In genomic region chr6:58772014-58772413, GRCm38 (mm10) we compare ENCODE assay signal across 9 mouse cellular contexts. TPM values are rescaled to one million over a fixed set of nuclear protein-coding genes. Genes with fewer than 3 reads are reported as not detected.
DNase-seq lines count a peak whose midpoint lies in the region; ATAC-seq and TF ChIP-seq lines count a peak whose summit lies in the region.
"Had no signal": no experiment of that assay in that cellular context is flagged by ENCODE, and none has a peak within 500 bp of the region (broad histone marks: within the 10 kb centered on the region; RNA-seq: fewer than 3 reads in every experiment).

No protein-coding gene starts in this region.

- DNase-seq in liver, adult 2 months (ENCODE audit: extremely low read depth, low read depth, low spot score): peak; percentile 50
- no peak for DNase-seq in liver, embryonic 11.5 days (ENCODE audit: low spot score)
- peak; percentile 79 for DNase-seq in NIH3T3 (ENCODE audit: low read depth)
- peak; percentile 22 for DNase-seq in embryo, embryonic 9.5 days (ENCODE audit: extremely low spot score)
- DNase-seq in kidney, adult 9 months: peak; percentile 59
- DNase-seq in testis, postnatal 14 days (ENCODE audit: low spot score): no peak
- no peak for DNase-seq in urinary bladder, postnatal 36 days (ENCODE audit: low spot score in 2 of 2)

- H3K79me2 ChIP-seq in liver, adult 2 months (ENCODE audit: control insufficient read depth, insufficient read depth, low read length): no peaks in the 10 kb centered on the region

- H3K9me3 ChIP-seq in liver, embryonic 11.5 days (ENCODE audit: control insufficient read depth, low read length): no peaks in the 10 kb centered on the region

- no peaks in the 10 kb centered on the region for H3K36me3 ChIP-seq in liver, adult 2 months (ENCODE audit: control insufficient read depth, insufficient read depth, low read length)
- H3K36me3 ChIP-seq in liver, embryonic 11.5 days (ENCODE audit: control insufficient read depth, insufficient read depth, low read length): no peaks in the 10 kb centered on the region

- H3K27ac ChIP-seq in liver, adult 2 months (replicated peaks; ENCODE audit: insufficient read depth, low read depth, low read length): no peak overlapping the region
- no peak overlapping the region for H3K27ac ChIP-seq in liver, embryonic 11.5 days (ENCODE audit: low read depth, low read length)

- H3K27me3 ChIP-seq in liver, adult 2 months (ENCODE audit: control insufficient read depth, insufficient read depth, low read length): no peaks in the 10 kb centered on the region
- no peaks in the 10 kb centered on the region for H3K27me3 ChIP-seq in liver, embryonic 11.5 days (replicated peaks; ENCODE audit: control insufficient read depth, insufficient read depth, low read length)

- no peak for ATAC-seq in liver, embryonic 11.5 days (replicated peaks; ENCODE audit: low FRiP score)
- peak; percentile 80 for ATAC-seq in megakaryocyte-erythroid progenitor cell, adult 5-6 weeks (replicated peaks; ENCODE audit: low FRiP score, low TSS enrichment, poor library complexity, severe bottlenecking)

- TF ChIP-seq CTCF in liver, adult 2 months (IDR thresholded peaks at IDR 0.05; ENCODE audit: low read depth, low read length): peak; percentile 52

- H3K4me2 ChIP-seq in liver, embryonic 11.5 days: no peak overlapping the region

- no peak for TF ChIP-seq POLR2A in liver, adult 2 months (IDR thresholded peaks at IDR 0.05; ENCODE audit: extremely low read depth, insufficient read depth, low read length)

- peaks cover 1% of the 10 kb centered on the region; the same call in 1 of the 2 replicates for H3K4me1 ChIP-seq in liver, adult 2 months (ENCODE audit: control insufficient read depth, insufficient read depth, low read length)
- no peaks in the 10 kb centered on the region for H3K4me1 ChIP-seq in liver, embryonic 11.5 days (replicated peaks; ENCODE audit: control insufficient read depth, insufficient read depth, low read length)

- H3K9ac ChIP-seq in liver, adult 2 months (ENCODE audit: low read depth, low read length): no peak overlapping the region
- no peak overlapping the region for H3K9ac ChIP-seq in liver, embryonic 11.5 days (ENCODE audit: low read depth, low read length)

- no peak overlapping the region for H3K4me3 ChIP-seq in liver, adult 2 months (ENCODE audit: insufficient read depth, low read depth, low read length)
- no peak overlapping the region for H3K4me3 ChIP-seq in liver, embryonic 11.5 days (ENCODE audit: low read depth, low read length)
- H3K4me3 ChIP-seq: erythroblast, embryonic 14.5 days had no signal

- 3% methylated on average over 1 of the region's 1 CpGs for WGBS in liver, adult 2 months
- WGBS in liver, embryonic 11.5 days: 3% methylated on average over 1 of the region's 1 CpGs

RNA-seq across cellular contexts. Expression of gene Herc3, which starts 59.3 kb away (rescaled TPM):
- total RNA-seq in liver, adult 2 months (2014; rRNA removed): 7.9 and 10.3 TPM in 2 replicates
- 2.4 and 3.5 TPM in 2 replicates for polyA plus RNA-seq in liver, adult 2 months (2012; rRNA removed)
- 3.6 and 3.9 TPM in 2 replicates for polyA plus RNA-seq in liver, embryonic 11.5 days (2014; fragmentation: Nextera tagmentation; extraction: Ambion mirVana)
- total RNA-seq in megakaryocyte-erythroid progenitor cell, adult 5-6 weeks (2014; fragmentation: Nextera tagmentation): 4.1 and 5.8 TPM in 2 replicates
- 5.1 and 8.6 TPM in 2 replicates for total RNA-seq in megakaryocyte-erythroid progenitor cell, adult 5-6 weeks (2017)

Comparison
In these comparisons a context has a peak if more than half of its experiments do, and no peak if none do; other contexts are left out.
1. DNase-seq: peak in liver, adult 2 months (single experiment), NIH3T3 (single experiment), embryo, embryonic 9.5 days (single experiment) and kidney, adult 9 months (single experiment); none in liver, embryonic 11.5 days (single experiment), testis, postnatal 14 days (single experiment) and urinary bladder, postnatal 36 days (0 of 2).